Mouse (Mus musculus) hindbrain, postnatal 0 days (tissue): ENCODE measurements around the gene Extl1. TPM values are rescaled to one million over a fixed set of nuclear protein-coding genes. Genes with fewer than 3 reads are reported as not detected.

Experiments used
- ATAC-seq: fragments of 200-750 bp; cut with Nextera tagmentation; 2 replicates; pipeline ENCODE4 v1.8.0; 2017; ENCODE audit warnings: mild to moderate bottlenecking, moderate TSS enrichment, moderate library complexity
- DNase-seq: peaks from one replicate; pipeline ENCODE4 v3.0.0-alpha.2; 2015; ENCODE audit warnings: low spot score
- H3K27ac ChIP-seq: fragments of 300-500 bp; sonication (generic); 2 replicates; pipeline ENCODE4 v1.5.1; 2014; ENCODE audit warnings: mild to moderate bottlenecking
- H3K27me3 ChIP-seq: fragments of 300-500 bp; sonication (generic); 2 replicates; pipeline ENCODE4 v1.6.1; 2014; ENCODE audit warnings: low read length, mixed read lengths; ENCODE audit not compliant: insufficient read depth
- H3K36me3 ChIP-seq: fragments of 300-500 bp; sonication (generic); 2 replicates; pipeline ENCODE4 v1.6.1; 2014; ENCODE audit warnings: low read length, mixed read lengths; ENCODE audit not compliant: insufficient read depth
- H3K4me1 ChIP-seq: fragments of 300-500 bp; sonication (generic); 2 replicates; pipeline ENCODE4 v1.6.1; 2014; ENCODE audit warnings: antibody characterized with exemption, low read length, mixed read lengths; ENCODE audit not compliant: insufficient read depth
- H3K4me2 ChIP-seq: fragments of 300-500 bp; sonication (generic); 2 replicates; pipeline ENCODE4 v1.6.1; 2014; ENCODE audit warnings: low read depth, mild to moderate bottlenecking, low read length, moderate library complexity, mixed read lengths
- H3K4me3 ChIP-seq: fragments of 300-500 bp; sonication (generic); 2 replicates; pipeline ENCODE4 v1.5.1; 2014; ENCODE audit warnings: low read length
- H3K9ac ChIP-seq: fragments of 300-500 bp; sonication (generic); replicated peaks from 2 replicates; pipeline ENCODE4 v1.6.1; 2014; ENCODE audit warnings: mild to moderate bottlenecking, low read length, moderate library complexity, mixed read lengths
- H3K9me3 ChIP-seq: fragments of 300-500 bp; sonication (generic); 2 replicates; pipeline ENCODE4 v1.6.1; 2016; ENCODE audit warnings: low read length, mixed read lengths
- CTCF ChIP-seq: IDR thresholded peaks from 2 replicates; pipeline ENCODE4 v1.5.1; 2016; ENCODE audit warnings: antibody characterized with exemption, control low read depth, low read depth
- WGBS: fragments of 180-500 bp; shearing (Covaris S2); extraction: QIAGEN DNeasy Blood & Tissue Kit; methylation state at CpG from one replicate; pipeline ENCODE4 v1.1.7; 2014; 5-methylcytosine and 5-hydroxymethylcytosine counted together
- polyA plus RNA-seq: library from polyadenylated mRNA; unstranded; fragments of >200 nt; fragmentation: Nextera tagmentation; extraction: Ambion mirVana; gene quantifications from 2 replicates; pipeline ENCODE4 v1.2.1, GENCODE M21; 2015
- total RNA-seq: library from RNA; depleted of rRNA; stranded (reverse); fragments of >200 nt; gene quantifications from 2 replicates; pipeline ENCODE4 v1.2.3, GENCODE M21; 2014

Extl1 gene
- total and polyA plus RNA-seq, 2 experiments from 2014 or later, result 0.39 to 1.8 TPM

- DNase-seq, result no peak
- no peaks in the 10 kb centered on the region for H3K4me1 ChIP-seq
- no peaks in the 10 kb centered on the region for H3K9me3 ChIP-seq
- no peak for TF ChIP-seq CTCF
- H3K27me3 ChIP-seq, result no peaks in the 10 kb centered on the region
- no peaks in the 10 kb centered on the region for H3K36me3 ChIP-seq
- 58% methylated on average over 15 of the region's 15 CpGs for WGBS
- H3K4me2 ChIP-seq, result no peak overlapping the region
- H3K9ac ChIP-seq, result no peak overlapping the region
- ATAC-seq, result no peak
- H3K4me3 ChIP-seq, result no peak overlapping the region
- H3K27ac ChIP-seq, result peak overlapping the region; percentile 41; the same call in 1 of the 2 replicates
These were observed 33.0 kb upstream of the Extl1 start for GRCm38 (mm10) chr4:134416602-134417001.

GRCm38 (mm10) chr4:134416177-134416576 lies 32.5 kb upstream of the Extl1 start:
- Histone ChIP-seq H3K4me2 (no peak overlapping the region), H3K9ac (no peak overlapping the region), H3K4me1 (no peaks in the 10 kb centered on the region), H3K27me3 (no peaks in the 10 kb centered on the region), H3K36me3 (no peaks in the 10 kb centered on the region), H3K9me3 (no peaks in the 10 kb centered on the region), H3K27ac (peak overlapping the region; percentile 41; the same call in 1 of the 2 replicates), H3K4me3 (no peak overlapping the region)
- TF ChIP-seq CTCF, result no peak
- no peak for ATAC-seq
- WGBS, result 57% methylated on average over 17 of the region's 17 CpGs
- peak; percentile 49 for DNase-seq

GRCm38 (mm10) chr4:134409286-134409685 lies 25.6 kb upstream of the Extl1 start:
- peak; percentile 67 for TF ChIP-seq CTCF
- no peak for ATAC-seq
- Histone ChIP-seq H3K27ac (no peak overlapping the region), H3K9ac (no peak overlapping the region), H3K4me3 (no peak overlapping the region), H3K9me3 (no peaks in the 10 kb centered on the region), H3K4me2 (no peak overlapping the region), H3K4me1 (peaks cover under 1% of the 10 kb centered on the region; the same call in 1 of the 2 replicates), H3K27me3 (no peaks in the 10 kb centered on the region), H3K36me3 (no peaks in the 10 kb centered on the region)
- peak; percentile 59 for DNase-seq
- WGBS, result 69% methylated on average over 5 of the region's 5 CpGs

- WGBS, result 26% methylated on average over 7 of the region's 7 CpGs
- DNase-seq (peak; percentile 49), ATAC-seq (no peak)
- Histone ChIP-seq H3K4me2 (no peak overlapping the region), H3K27ac (no peak overlapping the region), H3K9ac (no peak overlapping the region), H3K4me1 (peaks cover 12% of the 10 kb centered on the region), H3K27me3 (no peaks in the 10 kb centered on the region), H3K9me3 (no peaks in the 10 kb centered on the region), H3K36me3 (no peaks in the 10 kb centered on the region), H3K4me3 (no peak overlapping the region)
- peak; percentile 40; the same call in 1 of the 2 replicates for TF ChIP-seq CTCF
These were observed 20.1 kb upstream of the Extl1 start for GRCm38 (mm10) chr4:134403721-134404120.

- ATAC-seq, result peak; percentile 30; the same call in 1 of the 2 replicates
- peak; percentile 27 for DNase-seq
- peaks cover 12% of the 10 kb centered on the region for H3K4me1 ChIP-seq
- H3K27ac ChIP-seq, result 0 out of 2 replicates have a peak overlapping the region, but pooled peaks have one; percentile 74
- no peaks in the 10 kb centered on the region for H3K27me3 ChIP-seq
- no peak overlapping the region for H3K4me3 ChIP-seq
- H3K9ac ChIP-seq, result no peak overlapping the region
- WGBS, result 64% methylated on average over 16 of the region's 16 CpGs
- H3K4me2 ChIP-seq, result no peak overlapping the region
- TF ChIP-seq CTCF, result no peak
- no peaks in the 10 kb centered on the region for H3K36me3 ChIP-seq
- no peaks in the 10 kb centered on the region for H3K9me3 ChIP-seq
These were observed 19.1 kb upstream of the Extl1 start for GRCm38 (mm10) chr4:134402571-134403262.

- 65% methylated on average over 16 of the region's 16 CpGs for WGBS
- ATAC-seq, result 0 out of 2 replicates have a peak, but pooled peaks have one; percentile 6
- DNase-seq, result no peak
These were observed 18.4 kb upstream of the Extl1 start for GRCm38 (mm10) chr4:134401856-134402570.

More at GRCm38 (mm10) chr4:134401856-134402570, 18.4 kb upstream of the Extl1 start:
- Histone ChIP-seq H3K36me3 (no peaks in the 10 kb centered on the region), H3K9ac (no peak overlapping the region), H3K9me3 (no peaks in the 10 kb centered on the region), H3K27me3 (no peaks in the 10 kb centered on the region), H3K4me2 (peak overlapping the region; percentile 59), H3K4me3 (peak overlapping the region; percentile 30; the same call in 1 of the 2 replicates), H3K4me1 (peaks cover 12% of the 10 kb centered on the region), H3K27ac (peak overlapping the region; percentile 74; the same call in 1 of the 2 replicates)
- no peak for TF ChIP-seq CTCF
